Mouse (Mus musculus) heart, postnatal 0 days (tissue): ENCODE measurements around the gene Gm1673. TPM values are rescaled to one million over a fixed set of nuclear protein-coding genes. Genes with fewer than 3 reads are reported as not detected.

Source experiments
- ATAC-seq: fragments of 200-750 bp; cut with Nextera tagmentation; 2 replicates; pipeline ENCODE4 v1.8.0; 2017; ENCODE audit warnings: low read depth, moderate number of reproducible peaks, moderate library complexity; ENCODE audit not compliant: insufficient read depth
- DNase-seq: peaks from one replicate; pipeline ENCODE4 v3.0.0-alpha.2; 2016; ENCODE audit warnings: low spot score
- H3K27ac ChIP-seq: fragments of 300-500 bp; sonication (generic); 2 replicates; pipeline ENCODE4 v1.5.1; 2014; ENCODE audit warnings: low read depth, mild to moderate bottlenecking
- H3K27me3 ChIP-seq: fragments of 300-500 bp; sonication (generic); 2 replicates; pipeline ENCODE4 v1.6.1; 2014; ENCODE audit warnings: low read length, mixed read lengths; ENCODE audit not compliant: control insufficient read depth, insufficient read depth
- H3K36me3 ChIP-seq: fragments of 300-500 bp; sonication (generic); replicated peaks from 2 replicates; pipeline ENCODE4 v1.6.1; 2014; ENCODE audit warnings: low read length, mixed read lengths; ENCODE audit not compliant: control insufficient read depth, insufficient read depth
- H3K4me1 ChIP-seq: fragments of 300-500 bp; sonication (generic); 2 replicates; pipeline ENCODE4 v1.6.1; 2014; ENCODE audit warnings: antibody characterized with exemption; ENCODE audit not compliant: control insufficient read depth, insufficient read depth
- H3K4me2 ChIP-seq: fragments of 300-500 bp; sonication (generic); 2 replicates; pipeline ENCODE4 v1.6.1; 2014; ENCODE audit warnings: low read depth, mild to moderate bottlenecking, low read length, moderate library complexity
- H3K4me3 ChIP-seq: fragments of 300-500 bp; sonication (generic); 2 replicates; pipeline ENCODE4 v1.5.1; 2014; ENCODE audit warnings: low read depth, low read length
- H3K9ac ChIP-seq: fragments of 300-500 bp; sonication (generic); replicated peaks from 2 replicates; pipeline ENCODE4 v1.6.1; 2014; ENCODE audit warnings: low read depth, low read length, mixed read lengths
- H3K9me3 ChIP-seq: fragments of 300-500 bp; sonication (generic); replicated peaks from 2 replicates; pipeline ENCODE4 v1.6.1; 2016; ENCODE audit warnings: low read length; ENCODE audit not compliant: control insufficient read depth
- CTCF ChIP-seq: IDR thresholded peaks from 2 replicates; pipeline ENCODE4 v1.5.1; 2016; ENCODE audit warnings: antibody characterized with exemption, control low read depth, low read depth
- EP300 ChIP-seq: IDR thresholded peaks from 2 replicates; pipeline ENCODE4 v1.6.1; 2016; ENCODE audit warnings: antibody characterized with exemption, low read depth
- whole genome bisulfite sequencing: fragments of 180-500 bp; shearing (Covaris S2); extraction: QIAGEN DNeasy Blood & Tissue Kit; methylation state at CpG from one replicate; pipeline ENCODE4 v1.1.7; 2014; 5-methylcytosine and 5-hydroxymethylcytosine counted together
- polyA plus RNA-seq: library from polyadenylated mRNA; unstranded; fragments of >200 nt; fragmentation: Nextera tagmentation; extraction: Ambion mirVana; gene quantifications from 2 replicates; pipeline ENCODE4 v1.2.1, GENCODE M21; 2015
- total RNA-seq: library from RNA; depleted of rRNA; stranded (reverse); fragments of >200 nt; gene quantifications from 2 replicates; pipeline ENCODE4 v1.2.3, GENCODE M21; 2014; ENCODE audit warnings: low replicate concordance; rRNA removed

The Gm1673 gene
- total RNA-seq: 5.6 and 40.2 TPM in 2 replicates
- polyA plus RNA-seq: 37.3 and 40.8 TPM in 2 replicates

DNA sequence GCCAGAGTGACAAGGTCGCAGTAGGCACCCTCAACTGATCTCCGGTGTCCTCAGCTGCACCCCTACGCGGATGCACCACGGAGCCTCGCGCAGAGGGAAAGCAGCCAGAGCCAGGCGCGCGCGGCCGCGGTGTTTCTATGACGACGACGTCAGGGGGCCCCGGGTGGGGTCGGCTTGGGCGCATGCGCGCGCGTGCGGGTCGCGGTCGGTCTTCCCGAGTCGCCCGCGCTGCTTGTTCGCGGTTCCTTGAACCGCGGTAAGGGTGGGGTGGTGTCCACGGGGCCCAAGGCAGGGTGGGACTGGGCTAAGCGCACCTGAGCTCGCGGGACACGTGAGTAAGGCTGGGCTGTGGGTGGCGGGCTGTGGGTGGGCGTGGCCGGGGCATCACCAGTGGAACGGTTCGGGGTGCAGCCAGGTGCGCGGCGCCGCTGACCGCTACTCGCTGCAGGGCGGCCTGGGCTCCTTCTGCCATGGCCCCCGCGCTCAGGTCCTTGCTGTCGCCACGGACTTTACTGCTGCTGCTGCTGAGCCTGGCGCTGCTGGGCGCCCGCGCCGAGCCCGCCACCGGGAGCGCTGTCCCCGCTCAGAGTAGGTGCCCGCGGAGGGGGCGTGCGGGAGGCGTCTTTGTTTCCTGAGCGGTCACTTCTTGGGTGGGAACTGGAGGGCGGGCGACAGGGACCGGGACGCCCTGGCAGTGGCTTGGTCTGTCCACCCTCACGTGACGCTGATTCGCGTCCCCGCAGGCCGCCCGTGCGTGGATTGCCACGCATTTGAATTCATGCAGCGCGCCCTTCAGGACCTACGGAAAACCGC is at the start of gene Gm1673:
Gene Gm1673 (plus strand): TSS at position 125 of the 813 bp plus-strand sequence.
- ATAC-seq (peak; percentile 83), DNase-seq (peak; percentile 66)
- no peaks in the 10 kb centered on the region for H3K36me3 ChIP-seq
- 0 out of 2 replicates have a peak, but pooled peaks cover 4% of the 10 kb centered on the region for H3K4me1 ChIP-seq
- TF ChIP-seq EP300 (no peak), CTCF (no peak; the same call in 1 of the 2 replicates)
- H3K9ac ChIP-seq: peak within 1 kb of the TSS; percentile 53
- H3K9me3 ChIP-seq: no peaks in the 10 kb centered on the region
- peak within 1 kb of the TSS; percentile 96 for H3K4me2 ChIP-seq
- peak within 1 kb of the TSS; percentile 8; the same call in 1 of the 2 replicates for H3K27ac ChIP-seq
- H3K27me3 ChIP-seq: peaks cover 17% of the 10 kb centered on the region
- under 1% methylated on average over 88 of the region's 88 CpGs for WGBS
- H3K4me3 ChIP-seq: peak within 1 kb of the TSS; percentile 82

DNA sequence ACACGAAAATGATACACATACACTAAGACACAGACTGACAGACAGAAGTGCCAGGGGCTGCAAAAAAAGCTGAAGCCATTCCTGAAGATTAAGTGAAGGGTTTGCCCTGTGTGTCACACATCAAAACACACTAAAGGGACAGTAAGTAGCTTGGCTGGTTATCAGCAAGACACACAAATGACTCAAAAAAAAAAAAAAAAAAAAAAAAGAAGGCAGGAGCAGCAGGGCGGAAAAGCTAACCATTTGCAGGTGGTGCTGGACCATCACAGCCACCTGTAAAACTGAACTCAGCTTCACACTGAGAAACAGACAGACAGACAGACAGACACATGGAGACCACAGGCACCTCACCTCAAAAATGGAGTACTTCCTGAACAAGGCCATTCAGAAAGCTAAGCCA is 49.2 kb upstream of the Gm1673 start:
- Histone ChIP-seq H3K27ac (no peak overlapping the region), H3K27me3 (no peaks in the 10 kb centered on the region), H3K9me3 (0 out of 2 replicates have a peak, but pooled peaks cover 6% of the 10 kb centered on the region), H3K9ac (no peak overlapping the region), H3K4me2 (no peak overlapping the region), H3K4me3 (no peak overlapping the region), H3K4me1 (peaks cover 20% of the 10 kb centered on the region), H3K36me3 (peaks cover 15% of the 10 kb centered on the region)
- no peak for TF ChIP-seq EP300
- no peak for TF ChIP-seq CTCF
- ATAC-seq (no peak), DNase-seq (no peak)
- 76% methylated on average over 2 of the region's 2 CpGs for WGBS

DNA sequence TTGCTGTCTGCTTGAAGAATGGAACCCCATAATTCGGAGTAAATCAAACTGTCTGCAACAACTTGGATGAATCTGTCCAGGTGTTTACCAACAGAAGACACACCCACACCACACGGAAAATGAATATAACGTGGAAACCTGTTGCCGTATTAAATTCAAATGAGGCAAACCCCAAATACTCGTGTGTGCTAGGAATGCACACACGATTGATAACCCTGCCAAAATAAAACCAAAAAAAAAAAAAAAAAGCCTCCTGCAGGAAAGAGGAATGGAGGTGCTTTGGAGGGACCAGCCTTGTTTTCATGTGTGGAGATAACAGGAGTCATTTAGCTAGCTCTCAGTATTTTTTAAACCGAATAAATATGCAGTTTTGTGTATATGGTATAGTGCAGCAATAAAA is 48.4 kb upstream of the Gm1673 start:
- TF ChIP-seq EP300 (no peak), CTCF (no peak)
- peaks cover 20% of the 10 kb centered on the region for H3K4me1 ChIP-seq
- H3K4me3 ChIP-seq: peak overlapping the region; percentile 98
- no peak overlapping the region for H3K27ac ChIP-seq
- no peaks in the 10 kb centered on the region for H3K27me3 ChIP-seq
- H3K36me3 ChIP-seq: peaks cover 8% of the 10 kb centered on the region
- DNase-seq (no peak), ATAC-seq (no peak)
- 61% methylated on average over 7 of the region's 7 CpGs for WGBS
- 0 out of 2 replicates have a peak, but pooled peaks cover 1% of the 10 kb centered on the region for H3K9me3 ChIP-seq
- peak overlapping the region; percentile 79 for H3K4me2 ChIP-seq
- H3K9ac ChIP-seq: peak overlapping the region; percentile 94; the same call in 1 of the 2 replicates

DNA sequence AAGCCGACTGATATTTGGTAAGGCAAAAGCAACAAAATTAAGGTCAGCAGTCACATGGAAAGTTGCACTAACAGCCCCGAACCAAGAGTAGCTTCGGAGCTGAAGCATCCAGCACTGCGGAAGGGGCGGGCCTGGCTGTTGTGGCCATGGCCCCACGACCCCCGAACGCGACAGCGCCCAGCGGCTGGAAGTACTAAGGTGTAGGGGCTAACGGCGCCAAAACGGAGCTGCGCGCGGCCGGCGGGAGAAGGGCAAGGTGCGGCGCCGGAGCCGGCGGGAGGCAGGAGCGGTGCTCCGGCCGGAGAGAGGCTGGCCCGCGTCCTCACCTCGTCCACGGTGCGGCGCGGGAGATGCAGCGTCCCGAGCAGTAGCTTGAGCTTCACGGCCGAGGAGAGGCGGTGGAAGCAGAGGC is 47.5 kb upstream of the Gm1673 start:
- Histone ChIP-seq H3K4me1 (peaks cover 20% of the 10 kb centered on the region), H3K36me3 (no peaks in the 10 kb centered on the region), H3K4me3 (peak overlapping the region; percentile 98), H3K4me2 (peak overlapping the region; percentile 79), H3K27me3 (no peaks in the 10 kb centered on the region), H3K9me3 (no peaks in the 10 kb centered on the region), H3K27ac (peak overlapping the region; percentile 96), H3K9ac (peak overlapping the region; percentile 94)
- TF ChIP-seq CTCF (no peak), EP300 (no peak)
- peak; percentile 40 for ATAC-seq
- WGBS: 2% methylated on average over 39 of the region's 39 CpGs
- DNase-seq: no peak

DNA sequence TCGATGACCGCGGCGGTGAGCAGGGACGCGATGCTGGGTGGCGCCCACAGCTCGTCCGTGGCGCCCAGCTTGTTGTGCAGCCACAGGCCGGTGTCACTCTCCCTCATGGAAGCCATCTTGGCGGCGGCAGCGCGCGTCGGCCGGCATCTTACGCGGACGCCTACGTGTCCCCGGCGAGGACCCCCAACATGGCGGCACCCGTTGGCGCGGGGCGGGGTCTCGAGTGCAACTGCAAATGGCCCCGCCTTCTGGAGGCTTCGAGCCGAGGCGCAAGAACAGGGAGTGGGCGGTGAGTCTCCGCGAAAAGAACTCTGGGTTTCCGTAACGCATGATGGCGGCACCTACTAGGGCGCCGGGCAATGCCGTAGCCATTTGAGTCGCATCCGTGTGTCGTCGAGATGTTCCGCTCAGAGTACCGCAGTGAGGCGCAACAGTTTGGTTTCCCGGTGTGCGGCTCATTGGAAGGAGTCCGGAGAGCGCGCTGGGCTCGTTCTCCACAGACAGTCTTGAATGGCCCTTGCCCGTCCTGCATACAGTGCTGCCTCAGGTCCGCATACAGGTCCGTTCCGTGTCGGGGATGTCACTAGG is 47.0 kb upstream of the Gm1673 start, which contains the start of gene Nelfa:
Gene Nelfa (minus strand): TSS at position 294 of the 588 bp plus-strand sequence.
- H3K9me3 ChIP-seq: no peaks in the 10 kb centered on the region
- TF ChIP-seq CTCF (peak; percentile 26), EP300 (peak; percentile 91)
- H3K4me2 ChIP-seq: peak within 1 kb of the TSS; percentile 79
- H3K36me3 ChIP-seq: no peaks in the 10 kb centered on the region
- peaks cover 20% of the 10 kb centered on the region for H3K4me1 ChIP-seq
- peak; percentile 98 for ATAC-seq
- DNase-seq: peak; percentile 98
- peak within 1 kb of the TSS; percentile 98 for H3K4me3 ChIP-seq
- peak within 1 kb of the TSS; percentile 96 for H3K27ac ChIP-seq
- H3K9ac ChIP-seq: peak within 1 kb of the TSS; percentile 94
- no peaks in the 10 kb centered on the region for H3K27me3 ChIP-seq
- WGBS: under 1% methylated on average over 61 of the region's 61 CpGs
